Mouse (Mus musculus) left cerebral cortex, adult 9 months (tissue): ENCODE measurements around the gene Vps13a.
"Not testable (repeated sequence)": the region's sequence is repeated elsewhere in the genome, so short reads cannot be mapped to it uniquely, and the experiment has no call there.

Experiments used
- DNase-seq, 2 experiments: peaks; one replicate each; pipeline ENCODE4 v3.0.0; 2022; ENCODE audit warnings: low spot score in 2 of 2

The Vps13a gene

DNA sequence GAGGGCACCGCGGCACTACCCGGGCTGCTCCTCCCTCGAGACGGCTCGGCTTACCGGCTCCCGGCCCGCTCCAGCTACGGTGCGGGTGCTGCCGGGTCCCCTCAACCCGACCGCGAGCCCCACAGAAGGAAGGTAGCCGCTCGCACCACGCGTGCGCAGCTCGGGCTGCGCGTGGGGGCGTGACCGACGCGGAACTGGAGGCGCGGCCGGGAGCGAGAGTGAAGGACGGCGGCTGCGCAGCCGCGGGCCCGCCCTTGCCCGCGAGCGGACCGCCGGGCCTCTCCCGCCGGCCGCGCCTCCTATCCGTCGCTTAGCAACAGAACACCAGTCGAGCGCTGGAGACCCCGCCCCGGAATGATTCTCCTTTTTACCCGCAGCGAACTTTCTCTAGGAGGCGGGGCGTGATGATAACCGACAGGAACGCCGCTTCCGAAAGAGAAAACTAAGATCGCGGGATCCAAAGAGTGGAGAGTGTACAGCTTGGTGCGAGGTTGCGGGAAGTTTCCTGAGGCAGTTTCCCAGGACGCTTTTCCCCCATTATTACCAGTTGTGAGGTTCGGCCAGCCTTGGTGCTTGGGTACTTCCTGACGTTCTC lies at the start of gene Vps13a:
TSS of gene Vps13a (minus strand) at position 144 of the 595 bp plus-strand sequence.
- DNase-seq = peak; percentile 55 to 85

DNA sequence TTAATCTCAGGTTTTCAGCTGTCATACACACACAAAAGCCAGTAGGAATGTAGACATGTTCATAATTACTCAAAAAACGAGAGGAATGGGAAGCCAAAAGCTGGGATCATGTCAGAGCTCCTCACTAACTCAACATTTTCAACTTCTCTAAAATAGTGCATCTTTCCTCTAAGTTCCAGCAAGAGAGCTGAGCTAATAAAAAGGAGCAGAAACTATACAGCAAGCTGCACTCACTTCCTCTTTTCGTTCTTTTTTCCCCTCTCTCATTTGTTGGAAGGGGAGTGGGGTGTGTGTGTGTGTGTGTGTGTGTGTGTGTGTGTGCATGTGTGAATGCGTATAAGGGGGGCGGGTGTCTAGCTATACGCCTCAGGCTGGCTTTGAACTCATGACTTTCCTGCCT lies 46.9 kb upstream of the Vps13a start:
- DNase-seq = no peak

DNA sequence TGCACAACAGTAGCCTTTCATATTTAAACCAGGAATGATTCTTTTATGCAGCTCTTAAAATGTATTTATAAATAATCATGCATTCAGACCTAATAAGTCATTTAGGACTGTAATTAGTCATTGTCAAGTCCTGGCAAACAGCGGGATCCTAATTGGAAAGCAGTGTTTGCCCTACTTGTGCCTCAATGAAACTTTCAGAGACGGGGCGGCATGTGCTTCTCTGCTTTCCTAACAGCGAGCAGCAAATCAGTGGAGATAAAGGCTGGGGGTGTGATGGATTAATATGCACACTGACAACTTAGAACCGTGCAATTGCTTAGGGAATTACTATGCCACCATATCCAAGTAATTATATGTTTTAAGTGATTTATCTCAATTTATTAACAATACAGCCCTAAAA lies 44.5 kb upstream of the Vps13a start:
- DNase-seq = no peak

DNA sequence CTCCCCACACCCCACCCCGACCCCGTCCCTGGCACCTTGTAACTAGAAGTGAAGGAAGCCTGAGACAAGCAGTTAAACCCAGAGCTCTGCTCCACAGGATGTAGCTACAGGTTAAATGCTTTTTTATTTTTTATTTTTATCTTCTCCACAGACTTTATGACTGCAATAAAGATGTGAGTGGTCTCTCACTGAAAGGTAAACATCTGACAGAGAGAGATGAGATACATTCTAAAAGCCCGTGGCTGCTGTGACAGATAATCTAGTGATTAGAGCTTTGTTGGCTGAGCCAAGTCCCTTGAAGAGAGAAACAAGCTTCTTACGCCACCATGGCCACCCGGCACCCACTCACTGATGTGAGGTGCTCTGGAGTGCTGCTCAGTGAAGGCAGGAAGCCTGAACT lies 34.1 kb upstream of the Vps13a start:
- DNase-seq = no peak

DNA sequence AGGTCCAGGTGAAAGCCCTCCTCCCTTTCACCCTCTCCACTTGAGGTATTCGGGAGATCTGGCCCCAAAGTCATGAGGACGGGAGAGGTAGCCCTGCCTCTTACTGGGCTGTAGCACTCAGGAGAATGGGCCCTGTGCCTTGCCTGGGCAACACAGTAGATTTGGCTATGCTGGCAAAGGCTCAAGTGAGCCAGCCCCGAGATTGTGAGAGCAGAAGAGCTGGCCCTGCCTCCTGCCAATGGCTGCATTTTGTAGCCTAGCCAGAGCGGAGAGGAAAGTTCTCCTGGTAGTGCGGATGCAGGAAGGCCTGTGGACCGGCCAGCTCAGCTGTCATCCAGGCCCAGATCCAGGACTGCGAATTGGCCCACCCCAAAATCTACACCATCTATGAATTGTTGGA lies 32.6 kb upstream of the Vps13a start:
- DNase-seq = no peak

DNA sequence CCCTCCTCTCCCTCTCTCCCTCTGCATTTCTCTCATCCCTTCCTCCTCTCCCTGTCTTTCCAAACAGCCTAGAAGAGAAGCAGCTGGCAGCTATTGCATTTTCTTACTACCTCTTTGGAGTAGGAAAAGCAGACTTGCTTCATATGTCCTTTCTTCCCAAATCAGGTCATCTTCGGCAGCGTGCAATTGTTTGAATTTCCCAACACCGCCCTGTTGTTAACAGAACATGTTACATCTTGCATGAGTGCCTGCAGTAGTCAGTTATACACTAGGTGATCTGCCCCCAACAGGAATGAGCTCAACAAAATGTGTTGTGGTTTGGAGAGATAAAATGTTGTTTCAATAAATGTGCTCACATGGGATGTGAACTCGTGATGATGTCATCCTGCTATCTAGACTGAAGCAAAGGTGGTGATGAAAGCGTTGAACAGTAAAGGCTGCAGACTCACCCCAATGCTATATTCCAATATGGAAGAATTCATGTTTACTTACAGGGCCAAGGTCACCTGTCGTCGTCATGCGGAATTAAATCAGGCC lies 31.4 kb upstream of the Vps13a start:
- DNase-seq = no peak

DNA sequence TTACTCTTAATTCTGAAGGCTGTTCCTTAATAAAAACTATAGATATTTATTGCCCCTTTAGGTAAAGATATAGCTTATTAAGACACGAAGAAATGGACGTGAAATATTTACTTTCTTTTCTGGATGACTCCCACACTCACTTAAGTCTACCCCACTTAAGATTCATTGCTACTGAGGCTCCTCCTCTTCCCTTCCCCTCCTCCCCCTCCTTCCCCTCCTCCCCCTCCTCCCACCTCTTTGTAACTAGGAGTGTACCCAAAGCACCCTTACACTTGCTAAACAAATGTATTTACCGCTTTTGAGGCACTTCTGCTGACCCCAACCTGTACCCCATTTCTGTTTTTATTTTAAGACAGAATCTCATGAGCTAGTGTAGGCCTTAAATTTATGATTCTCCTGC lies 24.4 kb upstream of the Vps13a start:
- DNase-seq = no peak

DNA sequence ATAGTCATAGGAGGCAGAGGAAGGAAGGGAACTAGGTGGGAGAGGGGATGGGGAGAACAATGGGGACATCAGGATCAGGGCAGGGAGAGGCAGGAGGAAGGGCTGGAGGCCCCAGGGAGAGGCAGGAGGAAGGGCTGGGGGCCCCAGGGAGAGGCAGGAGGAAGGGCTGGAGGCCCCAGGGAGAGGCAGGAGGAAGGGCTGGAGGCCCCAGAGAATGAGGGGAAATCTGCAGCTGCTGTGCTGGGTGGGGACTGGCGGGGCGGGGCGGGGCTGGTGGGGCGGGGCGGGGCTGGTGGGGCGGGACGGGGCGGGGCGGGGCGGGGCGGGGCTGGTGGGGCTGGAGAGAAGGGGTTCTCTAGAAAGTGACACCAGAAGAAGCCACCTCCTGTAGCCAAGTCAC lies 23.8 kb upstream of the Vps13a start:
- no peak for DNase-seq

DNA sequence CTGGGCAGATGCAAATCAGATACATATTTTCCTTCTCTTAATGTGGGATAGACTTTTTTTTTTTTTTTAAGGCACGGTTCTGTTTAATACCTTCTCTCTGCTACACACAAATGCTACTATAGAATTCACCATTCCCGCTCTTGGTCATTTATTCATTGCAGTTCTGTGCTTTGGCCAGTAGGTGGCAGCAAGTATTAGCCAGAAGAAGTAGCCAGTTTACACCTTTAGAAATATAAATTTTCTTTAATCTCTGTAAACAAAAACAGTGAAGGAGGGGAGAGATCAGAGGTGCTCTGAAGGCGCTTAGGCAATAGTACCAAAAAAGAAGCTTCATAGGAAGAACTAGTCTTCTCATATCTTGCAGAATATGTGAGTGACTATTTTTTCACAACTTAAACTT lies 22.0 kb upstream of the Vps13a start:
- peak in 1 of 2 experiments; percentile 64 for DNase-seq

DNA sequence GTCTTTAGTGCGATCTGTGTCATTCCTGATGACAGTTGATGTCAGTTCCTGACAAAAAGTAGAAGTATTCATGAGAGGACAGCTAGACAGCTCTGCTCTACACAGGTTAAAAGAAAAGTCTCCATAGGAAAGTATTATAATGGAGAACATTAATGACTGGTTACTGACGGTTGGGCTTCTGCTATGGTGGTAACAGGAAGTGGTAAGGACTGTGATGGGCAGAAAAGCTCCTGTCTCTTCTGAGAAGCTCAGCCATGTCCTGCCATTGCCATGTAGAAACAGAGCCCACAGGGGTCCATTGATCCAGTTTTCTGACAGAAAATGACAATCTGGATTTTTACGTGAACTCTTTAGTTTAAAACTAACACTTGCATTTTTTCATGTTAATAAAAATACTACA lies 21.4 kb upstream of the Vps13a start:
- DNase-seq = no peak

DNA sequence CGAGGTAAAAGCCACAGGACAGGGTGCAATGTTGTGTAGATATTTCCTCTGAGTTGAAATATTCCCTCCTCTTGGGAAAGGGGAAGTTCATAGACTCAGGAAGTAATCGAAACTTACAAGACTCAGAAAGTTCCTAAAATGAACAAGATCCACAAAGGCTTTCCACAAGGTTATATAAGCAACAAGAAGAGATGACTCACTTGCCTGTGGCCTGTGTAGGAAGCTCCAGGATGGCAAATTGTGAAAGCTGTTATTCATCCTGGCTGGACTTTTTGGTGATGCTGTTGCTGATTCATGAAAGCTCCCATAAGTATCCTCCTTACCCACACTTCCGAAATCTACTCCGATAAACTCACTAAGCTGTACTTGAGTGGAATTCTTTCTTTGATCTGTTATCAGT lies 17.2 kb upstream of the Vps13a start:
- no peak for DNase-seq

DNA sequence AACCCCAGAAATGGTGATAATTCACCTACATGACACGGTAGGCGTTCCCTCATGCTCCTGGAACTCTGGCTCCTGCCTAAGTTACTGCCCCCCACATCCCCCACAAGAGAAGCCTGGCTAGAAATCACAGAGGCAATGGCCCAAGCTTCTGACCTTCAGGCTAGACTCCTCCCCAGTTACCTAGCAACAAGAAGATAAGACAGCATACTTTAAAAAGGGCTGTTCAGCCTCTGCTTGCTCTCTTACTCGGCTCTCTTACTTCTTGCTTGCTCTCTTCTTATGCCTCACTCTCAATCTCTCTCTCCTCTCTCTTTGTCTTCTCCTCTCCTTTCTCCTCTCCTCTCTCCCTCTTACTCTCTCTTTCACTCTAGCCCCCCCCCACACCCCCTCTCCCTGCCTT lies 13.8 kb upstream of the Vps13a start:
- not testable (repeated sequence) for DNase-seq

DNA sequence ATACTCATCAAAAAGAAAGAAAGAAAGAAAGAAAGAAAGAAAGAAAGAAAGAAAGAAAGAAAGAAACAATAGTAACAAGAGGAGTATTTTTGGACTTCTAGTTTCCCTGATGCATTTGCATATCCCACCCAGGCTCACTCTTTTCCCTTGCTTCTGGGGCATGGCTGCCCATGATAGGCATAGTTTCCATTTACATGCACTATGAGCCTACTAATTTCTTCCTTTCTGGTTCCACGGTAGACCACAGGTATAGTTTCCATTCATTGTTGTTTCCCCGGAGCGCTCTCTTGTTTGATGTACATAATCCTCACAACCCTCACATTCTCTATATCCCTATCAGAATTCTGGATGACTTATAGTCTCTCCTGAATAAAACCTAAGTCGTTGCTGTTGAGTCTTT lies 9.2 kb upstream of the Vps13a start:
- no peak for DNase-seq

DNA sequence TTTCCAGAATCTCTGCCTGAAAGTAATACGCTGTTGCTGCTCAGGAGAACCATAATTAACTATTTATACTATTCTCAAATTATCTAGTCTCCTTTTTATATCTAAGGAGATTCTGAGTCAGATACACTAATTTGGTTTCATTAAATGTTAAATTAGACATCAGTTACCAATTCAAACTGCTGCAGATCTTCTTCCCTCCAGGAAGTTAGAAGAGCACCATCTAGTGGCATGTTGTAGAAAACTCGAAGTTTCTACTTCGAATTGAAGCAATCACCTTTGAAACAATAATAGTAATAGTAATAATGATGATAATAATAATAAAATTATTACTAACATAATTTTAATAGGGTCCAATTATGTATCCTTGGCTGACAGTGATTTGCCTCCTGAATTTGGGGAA lies 4.1 kb upstream of the Vps13a start:
- DNase-seq = no peak

DNA sequence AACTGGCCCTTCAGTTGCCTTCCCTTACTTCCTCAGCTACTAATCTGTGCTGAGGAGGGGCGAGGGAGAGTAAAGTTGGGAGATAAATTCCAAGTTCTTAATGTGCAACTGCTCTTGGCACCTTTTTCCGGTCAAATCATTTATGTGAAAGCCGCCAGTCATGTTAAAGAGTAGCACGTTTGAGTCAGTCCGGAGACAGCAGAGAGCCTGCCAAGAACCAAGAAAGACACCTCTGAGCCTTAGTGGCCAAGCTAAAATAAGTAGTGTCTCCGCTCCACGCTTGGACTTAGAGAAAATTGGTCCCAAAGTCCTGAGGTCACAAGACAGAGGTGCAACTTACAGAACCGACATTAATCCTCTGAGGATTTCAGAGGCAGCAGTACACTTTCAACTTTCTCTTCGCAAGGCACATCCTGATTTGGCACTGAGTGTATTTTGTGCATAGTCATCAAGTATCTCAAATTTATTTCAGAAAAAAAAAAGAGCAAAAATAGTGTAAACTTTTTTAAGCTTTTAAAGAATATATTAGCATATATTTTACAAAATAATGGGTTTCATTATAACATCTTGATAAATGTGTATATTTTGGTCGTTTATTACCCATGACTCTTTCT lies 780 bp upstream of the Vps13a start:
- DNase-seq = no peak

DNA sequence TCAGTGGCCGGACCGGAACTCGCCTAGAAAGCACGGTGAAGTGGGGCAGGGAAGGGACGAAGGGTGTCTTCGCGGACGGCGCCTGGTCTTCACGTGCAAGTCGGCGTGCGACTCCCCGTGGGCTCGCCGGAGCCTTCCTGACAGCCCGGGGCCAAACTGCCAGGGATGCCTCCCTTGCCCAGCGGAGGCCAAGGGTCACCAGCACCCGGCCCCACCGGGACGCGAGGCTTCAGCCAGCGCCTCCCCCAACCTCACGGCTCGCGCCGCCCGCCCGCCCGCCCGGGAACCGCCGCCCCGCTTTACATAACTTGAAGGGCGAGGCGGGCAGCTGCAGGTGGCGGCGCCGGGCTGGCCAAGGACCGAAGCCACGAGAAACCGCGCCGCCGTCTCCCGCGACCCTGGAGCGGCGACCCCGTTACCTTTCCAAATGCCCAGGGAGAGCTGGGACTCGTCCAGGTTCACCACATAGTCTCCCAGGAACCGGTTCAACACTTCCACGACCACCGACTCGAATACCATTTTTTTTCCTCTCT lies 416 bp downstream of the Vps13a start:
- peak in 1 of 2 experiments; percentile 35 for DNase-seq

DNA sequence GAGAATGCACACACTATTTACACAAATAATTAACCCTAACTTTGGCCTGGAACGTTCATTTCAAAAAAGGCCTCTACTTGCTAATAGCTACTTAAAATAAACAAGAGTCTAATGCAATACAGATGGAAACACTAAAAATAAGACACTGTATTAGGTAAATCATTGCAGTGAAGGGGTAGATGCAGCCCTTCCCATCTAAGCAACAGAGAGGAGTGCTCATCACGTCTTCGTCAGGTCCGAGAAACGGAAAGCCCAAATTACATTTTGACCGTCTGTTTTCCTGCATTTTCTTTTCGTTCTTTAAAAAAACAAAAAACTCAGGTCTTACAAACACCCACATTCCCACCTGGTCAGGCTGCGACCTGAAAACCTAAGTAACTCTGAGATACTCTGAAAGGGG lies 947 bp downstream of the Vps13a start:
- DNase-seq = no peak

DNA sequence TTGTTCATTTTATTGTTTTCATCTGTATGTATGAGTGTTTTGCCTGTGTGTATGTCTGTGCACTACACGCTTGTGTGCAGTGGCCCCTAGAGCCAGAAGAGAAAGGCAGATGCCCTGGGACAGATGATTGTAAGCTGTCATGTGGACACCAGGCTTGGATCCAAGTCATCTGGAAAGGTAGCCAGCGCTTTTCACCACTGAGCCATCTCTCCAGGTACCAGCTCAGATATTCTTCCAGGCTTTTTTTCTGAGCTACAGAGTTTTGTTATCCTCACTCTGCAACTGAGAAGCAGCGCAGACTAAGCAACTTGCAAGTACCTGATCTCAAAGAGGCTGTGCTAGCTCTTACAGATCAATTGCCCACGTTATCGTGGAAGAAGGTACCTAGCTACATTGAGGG lies 1.5 kb downstream of the Vps13a start:
- no peak for DNase-seq

DNA sequence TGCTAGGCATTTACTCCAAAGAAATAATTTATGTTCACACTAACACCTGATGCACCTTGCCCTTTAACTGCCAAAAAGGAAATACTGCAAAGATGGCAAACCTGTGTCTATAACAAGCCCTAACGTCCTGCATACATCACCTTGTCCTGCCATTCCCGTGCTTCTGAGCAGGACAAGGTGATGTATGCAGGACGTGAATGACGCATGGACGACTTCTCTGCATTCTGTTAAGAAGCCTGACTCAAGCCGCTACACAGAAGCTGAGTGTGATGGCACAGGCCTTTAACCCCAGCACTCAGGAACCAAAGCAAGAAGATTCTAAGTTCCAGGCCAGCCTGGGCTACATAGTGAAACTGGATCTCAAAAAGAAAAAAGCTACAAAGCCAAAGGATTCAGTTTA lies 2.2 kb downstream of the Vps13a start:
- no peak for DNase-seq

DNA sequence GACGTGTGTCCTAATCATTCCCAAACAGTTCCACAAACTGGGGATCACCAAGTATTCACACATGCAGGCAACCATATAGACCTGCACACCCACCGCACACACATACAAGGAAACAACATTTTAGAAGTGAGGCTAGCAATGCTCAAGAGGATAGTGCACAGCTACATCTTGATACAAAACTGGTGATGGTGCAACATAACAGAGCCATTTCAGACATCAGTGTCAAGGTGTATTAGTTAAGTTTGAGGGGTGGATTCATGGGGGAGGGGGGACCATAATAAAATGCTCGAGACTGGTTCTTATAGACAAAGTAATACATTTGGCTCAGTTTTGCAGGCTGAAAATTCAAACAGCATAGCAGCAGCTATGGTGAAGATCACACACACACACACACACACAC lies 2.8 kb downstream of the Vps13a start:
- no peak for DNase-seq

DNA sequence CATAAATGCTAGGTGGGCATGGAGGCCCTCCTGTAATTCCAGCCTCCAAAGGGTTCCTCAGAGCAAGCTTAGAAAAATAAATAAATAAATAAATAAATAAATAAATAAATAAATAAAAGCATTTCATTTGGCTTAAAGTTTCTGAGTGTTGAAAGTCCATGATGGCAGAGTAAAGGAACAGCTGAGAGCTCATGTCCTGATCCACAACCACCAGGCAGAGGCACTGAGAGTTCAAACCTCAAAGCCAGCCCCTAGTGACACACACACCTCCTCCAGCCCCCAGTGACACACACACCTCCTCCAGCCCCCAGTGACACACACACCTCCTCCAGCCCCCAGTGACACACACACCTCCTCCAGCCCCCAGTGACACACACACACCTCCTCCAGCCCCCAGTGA lies 3.3 kb downstream of the Vps13a start:
- DNase-seq = not testable (repeated sequence)

DNA sequence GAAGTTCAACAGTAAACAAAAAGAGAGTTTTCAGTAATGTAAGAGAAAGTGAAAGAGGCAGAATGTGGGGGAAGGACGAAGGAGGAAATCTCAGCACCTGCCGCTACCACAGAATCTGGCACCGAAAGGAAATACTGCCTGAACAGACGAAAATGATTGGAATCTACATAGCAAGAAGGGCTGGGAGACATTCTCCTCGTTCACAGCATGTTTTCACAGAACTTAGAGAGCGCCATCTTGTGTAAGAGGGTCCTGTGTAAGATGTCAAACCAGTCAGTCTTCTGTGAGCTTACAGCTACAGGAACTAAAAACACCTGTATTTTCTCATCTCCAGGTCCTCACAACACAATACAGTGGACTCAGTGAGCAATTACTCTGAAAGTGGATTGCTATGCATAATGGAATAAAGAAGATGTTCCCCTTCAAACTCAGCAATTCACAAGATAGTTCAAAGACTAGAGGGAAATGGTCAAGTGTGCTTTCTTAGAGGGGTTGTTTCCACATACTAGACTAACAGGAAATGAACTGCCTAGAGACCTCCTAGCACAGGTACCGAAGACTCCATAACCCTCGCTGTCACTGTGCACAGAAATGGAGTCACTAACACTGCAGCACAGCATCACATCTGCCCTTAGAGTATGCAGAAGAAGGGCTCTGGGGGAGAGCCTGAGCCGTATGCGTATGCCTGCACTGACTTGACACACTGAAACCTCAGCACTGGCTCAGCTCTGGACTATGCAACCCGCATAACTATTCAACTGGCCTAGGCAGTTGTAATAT lies 7.3 kb downstream of the Vps13a start:
- no peak for DNase-seq

DNA sequence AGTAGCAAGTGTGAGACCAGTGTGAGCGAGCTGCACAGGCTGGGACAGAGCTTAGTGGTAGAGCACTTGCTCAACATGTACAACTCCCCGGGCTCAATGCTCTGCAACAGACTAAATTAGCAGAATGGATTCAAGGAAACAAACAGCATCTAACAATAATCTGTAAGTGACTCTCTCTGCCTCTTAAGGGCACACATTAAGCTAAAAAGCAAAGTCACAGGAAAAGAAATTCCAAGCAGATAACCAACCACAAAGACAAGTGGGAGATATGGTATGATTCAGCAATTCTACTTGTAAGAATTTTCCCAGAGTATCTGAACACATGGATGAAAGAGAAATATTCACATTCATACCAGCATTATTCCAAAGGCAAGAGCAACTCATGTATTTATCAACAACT lies 13.3 kb downstream of the Vps13a start:
- no peak for DNase-seq
